Mouse (Mus musculus): ENCODE data around the gene Ankrd45. TPM values are rescaled to one million over a fixed set of nuclear protein-coding genes. Genes with fewer than 3 reads are reported as not detected.

The Ankrd45 gene
- polyA plus RNA-seq, 1 experiment = not detected

GRCm38 (mm10) chr1:161160266-161160665 is 17.8 kb downstream of the Ankrd45 start:
- TF ChIP-seq GATA1 (IDR thresholded peaks at IDR 0.05; ENCODE audit: low read length) = no peak

GRCm38 (mm10) chr1:161170651-161171050 is 28.2 kb downstream of the Ankrd45 start:
- TF ChIP-seq GATA1 (IDR thresholded peaks at IDR 0.05; ENCODE audit: low read length) = no peak

- TF ChIP-seq GATA1 (IDR thresholded peaks at IDR 0.05; ENCODE audit: low read length) = no peak
Observed at GRCm38 (mm10) chr1:161180674-161181073, 38.2 kb downstream of the Ankrd45 start.

- TF ChIP-seq GATA1 (IDR thresholded peaks at IDR 0.05; ENCODE audit: low read length) = no peak
Observed at GRCm38 (mm10) chr1:161182386-161182785, 39.9 kb downstream of the Ankrd45 start.

- no peak for TF ChIP-seq GATA1 (IDR thresholded peaks at IDR 0.05; ENCODE audit: low read length)
Observed at GRCm38 (mm10) chr1:161183677-161184076, 41.2 kb downstream of the Ankrd45 start.

- no peak for TF ChIP-seq GATA1 (IDR thresholded peaks at IDR 0.05; ENCODE audit: low read length)
Observed at GRCm38 (mm10) chr1:161185431-161185830, 42.9 kb downstream of the Ankrd45 start.

- no peak for TF ChIP-seq GATA1 (IDR thresholded peaks at IDR 0.05; ENCODE audit: low read length)
Observed at GRCm38 (mm10) chr1:161190253-161190910, 47.9 kb downstream of the Ankrd45 start.

- no peak for TF ChIP-seq GATA1 (IDR thresholded peaks at IDR 0.05; ENCODE audit: low read length)
Observed at GRCm38 (mm10) chr1:161195541-161196351, 53.3 kb downstream of the Ankrd45 start.

- peak; percentile 13 for TF ChIP-seq GATA1 (IDR thresholded peaks at IDR 0.05; ENCODE audit: low read length)
Observed at GRCm38 (mm10) chr1:161199856-161200255, 57.4 kb downstream of the Ankrd45 start.

GRCm38 (mm10) chr1:161214465-161214864 is 72.0 kb downstream of the Ankrd45 start:
- TF ChIP-seq GATA1 (IDR thresholded peaks at IDR 0.05; ENCODE audit: low read length) = no peak

- TF ChIP-seq GATA1 (IDR thresholded peaks at IDR 0.05; ENCODE audit: low read length) = no peak
Observed at GRCm38 (mm10) chr1:161219816-161220215, 77.3 kb downstream of the Ankrd45 start.

Other genes with a start within 250 kb of the Ankrd45 start
- gene Rc3h1, start 236.3 kb upstream of the Ankrd45 start, polyA plus RNA-seq (2012) = 1.1 and 1.2 TPM in 2 replicates
- gene Serpinc1, start 164.1 kb upstream of the Ankrd45 start, polyA plus RNA-seq (2012) = 0.09 TPM in 1 of 2 replicates, not detected in the other
- 0.15 and 0.17 TPM in 2 replicates for gene Zbtb37, start 107.8 kb upstream of the Ankrd45 start, polyA plus RNA-seq (2012)
- gene Dars2, start 72.0 kb upstream of the Ankrd45 start, polyA plus RNA-seq (2012) = 4.0 and 5.3 TPM in 2 replicates
- gene Cenpl, start 72.0 kb upstream of the Ankrd45 start, polyA plus RNA-seq (2012) = 7.6 and 9.6 TPM in 2 replicates
- 1.3 and 2.0 TPM in 2 replicates for gene Klhl20, start 11.2 kb upstream of the Ankrd45 start, polyA plus RNA-seq (2012)
- not detected in 2 replicates for gene Tex50, start 16.6 kb downstream of the Ankrd45 start, polyA plus RNA-seq (2012)
- gene Prdx6, start 108.5 kb downstream of the Ankrd45 start, polyA plus RNA-seq (2012) = 58.8 and 105 TPM in 2 replicates